Mouse (Mus musculus) hindbrain, embryonic 11.5 days (tissue): ENCODE data around the gene Ociad2. TPM values are rescaled to one million over a fixed set of nuclear protein-coding genes. Genes with fewer than 3 reads are reported as not detected.

ENCODE experiments used
- ATAC-seq: fragments of 200-750 bp; cut with Nextera tagmentation; 2 replicates; pipeline ENCODE4 v1.8.0; 2017; ENCODE audit warnings: mild to moderate bottlenecking, moderate TSS enrichment, moderate library complexity; ENCODE audit not compliant: low FRiP score
- DNase-seq: peaks from one replicate; pipeline ENCODE4 v3.0.0-alpha.2; 2015; ENCODE audit warnings: low spot score
- H3K27ac ChIP-seq: fragments of 300-500 bp; sonication (generic); 2 replicates; pipeline ENCODE4 v1.5.1; 2014; ENCODE audit warnings: mild to moderate bottlenecking, low read depth, low read length
- H3K27me3 ChIP-seq: fragments of 300-500 bp; sonication (generic); 2 replicates; pipeline ENCODE4 v1.6.1; 2014; ENCODE audit warnings: mild to moderate bottlenecking, low read length, moderate library complexity, mixed read lengths; ENCODE audit not compliant: control insufficient read depth, insufficient read depth
- H3K36me3 ChIP-seq: fragments of 300-500 bp; sonication (generic); 2 replicates; pipeline ENCODE4 v1.6.1; 2014; ENCODE audit warnings: mild to moderate bottlenecking, low read length, moderate library complexity, mixed read lengths; ENCODE audit not compliant: control insufficient read depth, insufficient read depth
- H3K4me1 ChIP-seq: fragments of 300-500 bp; sonication (generic); replicated peaks from 2 replicates; pipeline ENCODE4 v1.6.1; 2014; ENCODE audit warnings: low read length, mixed read lengths; ENCODE audit not compliant: control insufficient read depth, insufficient read depth
- H3K4me2 ChIP-seq: fragments of 300-500 bp; sonication (generic); replicated peaks from 2 replicates; pipeline ENCODE4 v1.6.1; 2014; ENCODE audit warnings: mild to moderate bottlenecking, low read depth, low read length
- H3K4me3 ChIP-seq: fragments of 300-500 bp; sonication (generic); 2 replicates; pipeline ENCODE4 v1.5.1; 2014; ENCODE audit warnings: low read depth, low read length
- H3K9ac ChIP-seq: fragments of 300-500 bp; sonication (generic); 2 replicates; pipeline ENCODE4 v1.6.1; 2014; ENCODE audit warnings: low read depth, low read length
- H3K9me3 ChIP-seq: fragments of 300-500 bp; sonication (generic); 2 replicates; pipeline ENCODE4 v1.6.1; 2016; ENCODE audit warnings: low read length; ENCODE audit not compliant: control insufficient read depth
- WGBS: fragments of 180-500 bp; shearing (Covaris S2); extraction: QIAGEN DNeasy Blood & Tissue Kit; methylation state at CpG from one replicate; pipeline ENCODE4 v1.1.7; 2014; 5-methylcytosine and 5-hydroxymethylcytosine counted together
- polyA plus RNA-seq: library from polyadenylated mRNA; unstranded; fragments of >200 nt; fragmentation: Nextera tagmentation; extraction: Ambion mirVana; gene quantifications from 2 replicates; pipeline ENCODE4 v1.2.1, GENCODE M21; 2014

Ociad2 gene
- polyA plus RNA-seq, 1 experiment from 2014 or later: 9.8 TPM

DNA sequence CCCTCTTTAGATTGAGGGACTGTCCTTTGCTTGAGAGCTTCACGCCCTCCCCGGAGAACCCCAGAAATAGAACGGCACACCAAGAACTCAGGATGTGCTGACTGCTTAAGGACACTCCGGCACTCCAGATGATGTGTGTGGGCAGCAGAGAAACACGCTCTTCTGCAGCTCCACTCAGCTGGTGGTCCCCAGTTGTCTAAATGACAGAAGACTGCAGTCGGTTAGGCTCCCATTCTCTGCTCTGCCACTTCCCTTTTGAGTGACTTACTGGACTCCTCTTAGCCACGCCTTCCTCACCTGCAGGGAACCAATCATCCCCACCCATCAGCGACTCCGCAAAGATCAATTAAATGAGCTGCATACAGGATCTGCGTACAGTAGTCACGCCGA is 18.9 kb upstream of the Ociad2 start:
- peak overlapping the region; percentile 17; the same call in 1 of the 2 replicates for H3K4me2 ChIP-seq
- H3K4me1 ChIP-seq: no peaks in the 10 kb centered on the region
- 0 out of 2 replicates have a peak, but pooled peaks cover 2% of the 10 kb centered on the region for H3K27me3 ChIP-seq
- ATAC-seq: 0 out of 2 replicates have a peak, but pooled peaks have one; percentile 43
- no peak overlapping the region for H3K27ac ChIP-seq
- H3K4me3 ChIP-seq: 0 out of 2 replicates have a peak overlapping the region, but pooled peaks have one; percentile 8
- peak; percentile 25 for DNase-seq
- no peaks in the 10 kb centered on the region for H3K9me3 ChIP-seq
- H3K9ac ChIP-seq: no peak overlapping the region
- 29% methylated on average over 12 of the region's 12 CpGs for WGBS
- no peaks in the 10 kb centered on the region for H3K36me3 ChIP-seq

DNA sequence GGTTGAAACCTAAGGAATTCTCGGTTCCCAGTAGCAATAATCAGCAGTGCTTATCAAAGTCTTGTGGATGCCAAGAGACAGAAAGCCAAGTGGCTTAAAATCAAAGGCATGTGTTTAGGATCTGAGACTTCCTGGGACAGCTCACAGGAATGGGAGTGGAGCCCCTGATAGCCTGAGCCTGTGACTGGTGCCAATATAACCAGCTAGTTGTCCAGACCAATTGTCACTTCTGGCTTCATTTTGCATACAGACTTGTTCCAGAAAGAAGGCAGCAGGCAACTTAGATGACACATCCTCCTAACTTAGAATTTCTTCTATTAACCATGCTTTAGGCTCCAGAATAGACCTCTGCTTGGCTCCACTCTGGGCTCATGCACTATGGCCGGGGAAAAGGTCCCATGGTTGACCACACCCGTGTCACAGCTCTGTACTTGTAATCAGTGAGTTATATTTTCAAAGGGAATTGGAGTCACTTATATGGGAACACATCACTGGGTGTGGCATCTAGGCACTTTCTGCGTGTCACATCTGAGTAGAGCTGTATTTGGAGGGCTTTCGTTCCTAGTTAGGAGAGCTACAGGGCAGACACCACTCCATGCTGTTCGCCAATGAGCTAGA is 18.4 kb upstream of the Ociad2 start:
- 85% methylated on average over 6 of the region's 6 CpGs for WGBS
- H3K36me3 ChIP-seq: no peaks in the 10 kb centered on the region
- no peak overlapping the region for H3K4me3 ChIP-seq
- DNase-seq (no peak), ATAC-seq (no peak)
- 0 out of 2 replicates have a peak, but pooled peaks cover 2% of the 10 kb centered on the region for H3K27me3 ChIP-seq
- no peak overlapping the region for H3K4me2 ChIP-seq
- H3K27ac ChIP-seq: no peak overlapping the region
- H3K9me3 ChIP-seq: no peaks in the 10 kb centered on the region
- H3K9ac ChIP-seq: no peak overlapping the region
- no peaks in the 10 kb centered on the region for H3K4me1 ChIP-seq

DNA sequence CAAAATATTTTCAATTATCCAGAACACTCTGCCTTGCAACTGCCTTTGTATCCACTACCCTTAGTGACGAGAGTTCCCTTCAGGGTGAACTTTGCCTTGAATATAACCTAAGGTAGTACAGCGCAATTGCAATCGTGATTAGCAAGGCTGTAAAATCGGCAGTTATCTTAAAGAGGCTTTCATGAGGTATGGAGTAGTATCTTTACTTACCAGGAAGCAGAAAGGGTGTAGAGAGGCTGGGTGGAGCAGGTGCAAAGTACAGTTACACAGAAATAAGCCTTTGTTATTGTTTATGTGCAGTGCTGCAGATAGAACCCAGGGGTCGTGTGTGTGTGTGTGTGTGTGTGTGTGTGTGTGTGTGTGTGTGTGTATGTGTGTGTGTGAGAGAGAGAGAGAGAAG is 14.6 kb upstream of the Ociad2 start:
- Histone ChIP-seq H3K4me1 (no peaks in the 10 kb centered on the region), H3K27me3 (0 out of 2 replicates have a peak, but pooled peaks cover 2% of the 10 kb centered on the region), H3K9me3 (no peaks in the 10 kb centered on the region), H3K4me3 (no peak overlapping the region), H3K27ac (no peak overlapping the region), H3K9ac (no peak overlapping the region), H3K4me2 (no peak overlapping the region), H3K36me3 (no peaks in the 10 kb centered on the region)
- WGBS: 83% methylated on average over 5 of the region's 5 CpGs
- no peak for ATAC-seq
- DNase-seq: no peak

DNA sequence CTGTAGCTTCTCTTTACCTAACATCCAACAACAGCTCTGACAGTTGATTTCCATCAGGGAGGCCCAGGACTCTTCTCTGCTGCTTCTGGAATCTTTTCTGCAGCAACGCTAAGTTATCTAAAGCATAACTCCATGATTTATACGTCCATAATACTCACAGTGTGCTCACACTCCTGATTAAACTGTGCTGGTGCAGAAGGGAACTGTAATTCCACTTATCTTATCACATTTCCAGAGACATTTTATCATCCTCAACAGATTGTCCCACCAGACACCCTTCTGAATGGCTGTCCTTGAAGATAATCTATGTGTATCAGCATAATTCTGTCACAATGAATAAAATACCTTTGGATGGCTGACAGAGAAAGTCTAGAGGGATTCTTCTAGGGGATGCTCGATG is 13.2 kb upstream of the Ociad2 start:
- H3K4me2 ChIP-seq: no peak overlapping the region
- no peak overlapping the region for H3K4me3 ChIP-seq
- no peaks in the 10 kb centered on the region for H3K36me3 ChIP-seq
- no peaks in the 10 kb centered on the region for H3K4me1 ChIP-seq
- no peaks in the 10 kb centered on the region for H3K27me3 ChIP-seq
- H3K9ac ChIP-seq: no peak overlapping the region
- 78% methylated on average over 3 of the region's 3 CpGs for WGBS
- DNase-seq (no peak), ATAC-seq (no peak)
- H3K9me3 ChIP-seq: no peaks in the 10 kb centered on the region
- H3K27ac ChIP-seq: no peak overlapping the region

DNA sequence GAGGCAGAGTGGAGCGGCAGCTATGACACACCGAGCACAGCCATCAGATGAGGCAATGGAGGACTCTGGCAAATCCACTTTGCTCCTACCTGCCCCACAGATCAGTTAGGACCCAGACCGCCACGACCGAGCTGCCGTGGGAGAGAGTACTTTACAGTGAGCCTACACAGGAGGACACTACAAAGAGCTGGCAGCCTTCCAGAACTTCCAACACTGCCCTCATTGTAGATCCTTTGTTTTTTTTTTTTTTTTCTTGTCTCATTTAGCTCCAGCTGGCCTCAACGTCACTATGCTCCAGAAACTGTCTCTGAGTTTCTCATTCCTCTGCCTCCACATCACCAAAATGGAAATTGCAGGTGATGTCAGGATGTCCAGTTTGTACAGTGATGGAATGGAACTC is 12.7 kb upstream of the Ociad2 start:
- H3K36me3 ChIP-seq: no peaks in the 10 kb centered on the region
- no peak overlapping the region for H3K4me3 ChIP-seq
- H3K9ac ChIP-seq: no peak overlapping the region
- ATAC-seq (no peak), DNase-seq (no peak)
- H3K4me2 ChIP-seq: no peak overlapping the region
- no peaks in the 10 kb centered on the region for H3K4me1 ChIP-seq
- H3K27me3 ChIP-seq: no peaks in the 10 kb centered on the region
- H3K9me3 ChIP-seq: no peaks in the 10 kb centered on the region
- H3K27ac ChIP-seq: no peak overlapping the region
- WGBS: 77% methylated on average over 7 of the region's 7 CpGs

GRCm38 (mm10) chr5:73351796-73352195 is 11.0 kb upstream of the Ociad2 start:
- no peak overlapping the region for H3K4me2 ChIP-seq
- 100% methylated on average over 1 of the region's 1 CpGs for WGBS

DNA sequence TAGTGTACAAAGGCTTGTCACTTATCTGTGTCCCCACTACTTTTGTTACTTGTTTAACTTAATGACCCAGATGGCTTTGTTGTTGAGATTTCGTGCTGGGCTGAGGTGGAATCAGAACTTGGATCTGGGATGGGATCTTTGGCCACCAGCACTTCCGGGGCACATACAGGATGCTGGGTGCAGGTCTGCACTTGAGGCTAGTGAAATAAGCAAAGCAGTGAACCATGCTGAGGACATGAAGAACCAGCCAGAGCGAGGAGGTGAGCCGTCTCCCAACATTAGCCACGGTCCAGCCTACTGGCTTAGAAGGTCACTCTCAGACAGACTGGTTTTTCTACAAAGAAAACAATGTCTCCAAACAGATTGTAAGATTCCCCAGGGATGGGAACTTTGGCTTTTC is 8.7 kb upstream of the Ociad2 start:
- 43% methylated on average over 5 of the region's 5 CpGs for WGBS
- ATAC-seq (no peak), DNase-seq (no peak)
- no peaks in the 10 kb centered on the region for H3K9me3 ChIP-seq
- H3K4me1 ChIP-seq: no peaks in the 10 kb centered on the region
- H3K9ac ChIP-seq: no peak overlapping the region
- H3K4me2 ChIP-seq: no peak overlapping the region
- no peak overlapping the region for H3K27ac ChIP-seq
- H3K4me3 ChIP-seq: no peak overlapping the region
- no peaks in the 10 kb centered on the region for H3K36me3 ChIP-seq
- H3K27me3 ChIP-seq: no peaks in the 10 kb centered on the region

More at GRCm38 (mm10) chr5:73351796-73352195, 11.0 kb upstream of the Ociad2 start:
- Histone ChIP-seq H3K9me3 (no peaks in the 10 kb centered on the region), H3K36me3 (no peaks in the 10 kb centered on the region), H3K27ac (no peak overlapping the region), H3K4me1 (no peaks in the 10 kb centered on the region), H3K27me3 (no peaks in the 10 kb centered on the region), H3K9ac (no peak overlapping the region), H3K4me3 (no peak overlapping the region)
- ATAC-seq (no peak), DNase-seq (no peak)

DNA sequence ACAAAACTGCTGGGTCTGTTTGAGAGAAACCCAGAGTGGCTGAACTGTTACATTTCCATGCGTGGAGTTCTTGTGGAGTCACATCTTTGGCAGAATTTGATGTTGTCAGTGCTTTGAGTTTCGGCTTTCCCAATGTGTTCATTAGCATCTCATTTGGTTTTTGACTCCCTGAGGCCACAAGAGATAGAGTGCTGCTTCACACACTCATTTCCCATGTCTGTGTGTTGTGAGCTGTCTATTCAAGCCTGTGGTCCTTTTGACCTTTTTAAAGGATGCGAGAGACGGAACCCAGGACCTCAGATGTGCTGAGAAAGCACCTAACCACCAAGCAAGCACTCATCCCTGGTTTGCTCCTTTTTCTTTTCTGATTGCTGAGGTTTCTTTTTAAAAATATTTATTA is 4.4 kb upstream of the Ociad2 start:
- DNase-seq (no peak), ATAC-seq (no peak)
- Histone ChIP-seq H3K9me3 (no peaks in the 10 kb centered on the region), H3K9ac (no peak overlapping the region), H3K27ac (no peak overlapping the region), H3K4me1 (no peaks in the 10 kb centered on the region), H3K4me2 (no peak overlapping the region), H3K4me3 (no peak overlapping the region), H3K36me3 (no peaks in the 10 kb centered on the region), H3K27me3 (no peaks in the 10 kb centered on the region)
- WGBS: 80% methylated on average over 4 of the region's 4 CpGs

- Histone ChIP-seq H3K9me3 (no peaks in the 10 kb centered on the region), H3K4me3 (no peak overlapping the region), H3K4me2 (no peak overlapping the region), H3K27ac (no peak overlapping the region), H3K27me3 (no peaks in the 10 kb centered on the region), H3K9ac (no peak overlapping the region), H3K4me1 (no peaks in the 10 kb centered on the region), H3K36me3 (no peaks in the 10 kb centered on the region)
- ATAC-seq (no peak), DNase-seq (no peak)
- WGBS: 74% methylated on average over 10 of the region's 10 CpGs
These were observed 3.5 kb upstream of the Ociad2 start for GRCm38 (mm10) chr5:73344310-73344709.
